Mouse (Mus musculus): ENCODE measurements at regions not wholly inside any gene's neighbourhood (a gene's known extent, or its start where the extent isn't known, plus 50 kb on each side); places are given as distances from the start of the nearest gene placed in this dataset.

DNA sequence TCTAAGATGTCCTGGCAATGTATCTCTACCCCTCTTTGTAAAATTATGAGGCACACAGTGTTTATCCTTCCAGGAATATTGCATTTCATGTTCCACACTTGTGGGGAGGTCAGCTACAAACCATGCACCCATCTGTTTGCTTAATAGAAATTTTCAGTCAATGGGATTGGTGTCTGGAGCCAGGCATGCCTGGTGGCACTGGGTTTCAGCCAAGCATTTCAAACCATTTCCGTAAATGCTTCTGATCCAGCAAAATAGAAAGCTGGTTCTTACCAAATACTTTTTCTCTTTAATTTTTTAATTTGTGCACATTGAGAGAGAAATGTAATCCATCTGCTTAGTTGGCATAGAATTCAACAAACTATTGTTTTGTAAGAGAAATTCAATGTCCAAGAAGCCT lies 517.3 kb upstream of the Hsf2 start:
- TF ChIP-seq KAT2A (conservative IDR thresholded peaks at IDR 0.05; ENCODE audit: low read depth, low read length) (no peak), CTCF (IDR thresholded peaks at IDR 0.05 in 2 of 3, conservative IDR thresholded peaks at IDR 0.05 in 1 of 3; ENCODE audit: control insufficient read depth in 1 of 3, insufficient read depth in 1 of 3, low read depth in 2 of 3, low read length in 3 of 3, poor library complexity in 1 of 3, severe bottlenecking in 1 of 3) (no peak), GATA1 (IDR thresholded peaks at IDR 0.05; ENCODE audit: low read depth, low read length) (no peak), TCF12 (IDR thresholded peaks at IDR 0.05; ENCODE audit: low read depth, low read length) (no peak), POLR2A (IDR thresholded peaks at IDR 0.05; ENCODE audit: control insufficient read depth in 1 of 2, insufficient read depth in 1 of 2, low read depth in 1 of 2, low read length in 2 of 2, poor library complexity in 1 of 2) (no peak), ZC3H11A (IDR thresholded peaks at IDR 0.05; ENCODE audit: low read depth, low read length) (no peak), MYB (IDR thresholded peaks at IDR 0.05; ENCODE audit: low read depth, low read length) (no peak), TAL1 (IDR thresholded peaks at IDR 0.05; ENCODE audit: low read length) (no peak), ELF1 (IDR thresholded peaks at IDR 0.05; ENCODE audit: low read depth, low read length) (no peak)
